Mouse (Mus musculus) right cerebral cortex, adult 2 months (tissue): ENCODE results near the gene Enpp4.
A peak's percentile ranks its signal among the peaks of the same experiment; 100 is the strongest.

Source experiments
- DNase-seq, 2 experiments: peaks; one replicate each; pipeline ENCODE4 v3.0.0; 2021 to 2022; ENCODE audit warnings: low spot score in 2 of 2

Gene Enpp4

DNA sequence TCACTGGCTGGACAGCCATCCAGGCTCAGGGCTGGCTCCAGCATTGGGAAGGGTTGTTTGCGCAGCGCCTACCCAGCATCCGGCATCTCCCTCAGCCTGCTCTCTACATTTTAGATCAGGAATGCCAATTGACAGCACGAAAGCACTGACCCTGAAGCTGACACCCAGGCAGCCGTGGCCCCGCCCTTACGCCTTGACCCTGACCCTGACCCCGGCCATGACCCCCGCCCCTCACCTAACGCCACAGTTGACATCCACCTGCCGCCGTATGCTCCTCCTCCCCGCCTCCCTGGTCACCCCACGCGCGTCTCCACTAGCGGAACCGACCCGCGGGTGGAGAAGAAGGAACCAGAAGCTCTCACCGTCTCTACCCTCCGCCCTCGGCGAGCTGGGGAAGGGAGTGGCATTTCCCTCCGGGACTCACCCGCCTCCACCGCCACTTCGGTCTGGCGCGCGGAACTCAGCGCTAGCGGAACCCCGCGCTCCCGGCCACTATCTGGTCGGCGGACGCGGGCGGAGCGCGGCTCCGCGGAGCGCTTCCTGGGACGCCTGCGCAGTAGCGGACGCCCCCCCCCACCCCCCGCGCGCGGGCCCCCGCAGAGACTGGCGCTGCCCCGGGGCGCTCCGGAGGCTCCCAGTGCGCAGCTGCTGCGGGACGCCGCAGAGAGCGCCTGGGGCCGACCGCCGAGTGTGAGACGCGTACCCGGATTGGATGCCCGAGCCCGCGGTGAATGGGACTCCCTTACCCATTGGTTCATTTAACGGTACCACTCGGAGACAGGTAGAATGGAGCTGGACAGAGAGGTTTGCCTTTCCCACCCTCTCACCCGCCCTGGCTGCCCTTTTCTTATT lies at the start of gene Enpp4:
Gene Enpp4 (minus strand): TSS at position 523 of the 852 bp plus-strand sequence.
- DNase-seq: peak; percentile 92

DNA sequence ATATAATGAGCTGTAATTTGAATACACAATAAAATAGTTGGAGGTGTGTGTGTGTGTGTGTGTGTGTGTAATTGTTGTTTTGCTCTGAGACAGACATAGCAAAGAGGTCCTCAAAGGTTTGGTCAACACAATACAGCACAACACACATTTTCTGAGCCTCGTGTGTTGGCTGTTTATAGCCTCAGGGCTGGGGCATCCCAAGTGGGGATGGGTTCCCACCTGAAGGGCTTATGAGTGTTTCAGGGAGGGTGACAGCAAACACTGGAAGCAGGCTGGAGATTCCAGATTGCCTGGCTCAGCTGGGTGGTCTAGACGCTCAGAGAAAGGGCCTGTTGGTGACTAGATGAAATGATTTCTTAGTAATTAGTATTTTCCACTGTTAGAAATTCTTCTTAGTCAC lies 49.6 kb upstream of the Enpp4 start:
- DNase-seq: no peak

DNA sequence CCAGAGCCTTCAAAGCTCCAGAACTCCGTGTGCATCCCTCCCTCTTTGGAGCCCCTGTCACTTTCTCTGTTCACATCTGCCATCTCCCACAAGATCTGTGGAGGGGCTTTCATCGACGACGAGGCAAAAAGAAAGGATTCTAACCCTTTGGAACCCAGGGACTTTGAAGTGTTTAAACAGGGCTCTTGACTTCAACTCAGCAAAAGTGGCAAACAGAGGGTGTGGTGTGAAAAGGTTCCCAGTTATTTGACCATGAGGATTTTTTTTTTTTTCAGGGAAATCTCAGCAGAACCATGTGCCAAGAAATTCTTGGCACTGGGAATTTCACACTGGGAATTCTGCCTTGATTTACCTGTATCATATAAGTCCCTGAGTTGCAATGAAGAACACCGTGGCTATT lies 48.3 kb upstream of the Enpp4 start:
- DNase-seq: no peak

DNA sequence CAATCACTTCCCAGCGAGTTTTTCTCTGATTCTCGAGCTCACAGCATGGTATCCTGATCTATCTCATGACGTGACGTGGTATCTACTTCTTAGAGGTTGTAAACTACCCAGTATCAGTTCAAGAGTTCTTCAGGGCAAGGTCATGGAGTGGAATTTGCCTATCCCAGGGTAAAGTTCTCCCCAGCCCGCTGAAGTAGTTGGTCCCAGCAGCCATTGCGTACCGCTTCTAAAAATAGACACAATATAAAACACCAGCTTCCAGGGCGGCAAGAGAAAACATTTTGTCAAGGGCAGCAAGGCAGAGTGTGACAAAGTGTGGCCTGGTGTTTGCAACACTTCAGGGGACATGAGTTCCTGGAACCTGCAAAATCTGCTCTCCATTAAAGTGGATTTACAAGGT lies 46.3 kb upstream of the Enpp4 start:
- DNase-seq: no peak

DNA sequence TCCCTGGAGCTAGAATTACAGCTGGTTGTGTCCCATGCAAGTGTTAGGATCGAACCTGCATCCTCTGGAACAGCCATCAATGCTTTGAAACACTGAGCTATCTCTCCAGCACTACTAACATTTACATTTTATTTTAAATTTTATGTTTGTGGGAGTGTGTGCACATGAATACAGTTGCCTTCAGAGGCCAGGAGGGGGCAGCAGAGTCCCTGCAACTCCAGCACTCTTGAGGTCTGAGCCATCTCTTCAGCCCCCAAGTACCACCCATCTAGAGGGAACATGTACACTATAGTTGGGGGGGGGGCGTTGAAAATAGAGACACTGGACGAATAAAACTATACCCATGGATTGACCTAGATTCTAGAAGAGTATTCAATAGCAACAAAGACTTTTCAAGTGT lies 45.5 kb upstream of the Enpp4 start:
- no peak for DNase-seq

DNA sequence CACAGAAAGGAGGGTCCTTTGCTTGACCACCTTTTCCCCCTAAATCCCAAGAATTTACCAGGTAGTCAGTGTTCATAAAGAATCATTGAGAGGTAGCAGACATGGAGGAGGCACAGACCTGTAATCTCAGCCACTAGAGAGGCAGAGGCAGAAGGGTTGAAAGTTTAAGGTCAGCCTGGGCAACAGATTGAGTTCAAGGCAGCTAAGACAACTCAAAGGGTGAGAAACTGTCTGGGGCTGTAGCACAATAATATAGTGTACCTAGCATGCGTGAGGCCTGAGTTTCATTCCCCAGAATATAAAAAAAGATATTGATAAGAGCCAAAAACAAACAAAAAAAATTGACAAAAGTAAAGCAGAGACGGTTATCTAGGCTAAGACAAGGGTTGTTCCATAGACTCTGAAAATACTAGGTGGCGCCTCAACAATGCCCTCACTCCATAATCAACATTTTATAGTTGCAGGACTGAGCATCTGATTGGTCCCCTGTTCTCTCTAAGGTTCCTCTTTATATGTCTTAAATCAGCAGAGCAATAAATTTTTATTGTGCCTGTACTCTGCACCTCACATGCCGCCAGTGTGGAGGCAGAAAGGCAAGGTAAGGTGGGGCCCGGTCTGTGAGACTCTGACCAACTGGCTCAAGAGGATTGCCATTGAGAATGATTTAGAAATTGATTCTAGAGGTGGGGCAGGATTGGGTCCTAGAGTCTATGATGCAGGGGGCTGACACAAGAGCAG lies 42.7 kb upstream of the Enpp4 start:
- no peak for DNase-seq

DNA sequence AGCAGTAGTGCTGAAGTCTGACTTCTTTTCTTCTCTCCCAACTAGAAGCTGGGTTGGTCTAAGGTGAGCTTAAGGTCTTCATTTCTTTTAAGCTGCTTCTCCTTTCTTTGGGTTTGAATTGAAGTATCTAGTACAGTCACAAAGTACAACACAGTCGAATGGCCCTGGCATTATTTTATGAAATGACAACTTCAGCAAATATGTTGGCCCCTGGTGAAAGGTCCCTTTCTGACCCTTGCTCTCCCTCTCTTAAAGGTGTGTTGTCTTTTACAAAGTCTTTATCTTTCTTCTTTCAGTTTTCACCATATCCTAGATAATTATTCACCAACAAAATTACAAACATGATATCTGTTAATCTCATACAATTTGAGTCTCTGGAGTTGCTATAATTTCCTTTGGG lies 40.2 kb upstream of the Enpp4 start:
- DNase-seq: no peak

DNA sequence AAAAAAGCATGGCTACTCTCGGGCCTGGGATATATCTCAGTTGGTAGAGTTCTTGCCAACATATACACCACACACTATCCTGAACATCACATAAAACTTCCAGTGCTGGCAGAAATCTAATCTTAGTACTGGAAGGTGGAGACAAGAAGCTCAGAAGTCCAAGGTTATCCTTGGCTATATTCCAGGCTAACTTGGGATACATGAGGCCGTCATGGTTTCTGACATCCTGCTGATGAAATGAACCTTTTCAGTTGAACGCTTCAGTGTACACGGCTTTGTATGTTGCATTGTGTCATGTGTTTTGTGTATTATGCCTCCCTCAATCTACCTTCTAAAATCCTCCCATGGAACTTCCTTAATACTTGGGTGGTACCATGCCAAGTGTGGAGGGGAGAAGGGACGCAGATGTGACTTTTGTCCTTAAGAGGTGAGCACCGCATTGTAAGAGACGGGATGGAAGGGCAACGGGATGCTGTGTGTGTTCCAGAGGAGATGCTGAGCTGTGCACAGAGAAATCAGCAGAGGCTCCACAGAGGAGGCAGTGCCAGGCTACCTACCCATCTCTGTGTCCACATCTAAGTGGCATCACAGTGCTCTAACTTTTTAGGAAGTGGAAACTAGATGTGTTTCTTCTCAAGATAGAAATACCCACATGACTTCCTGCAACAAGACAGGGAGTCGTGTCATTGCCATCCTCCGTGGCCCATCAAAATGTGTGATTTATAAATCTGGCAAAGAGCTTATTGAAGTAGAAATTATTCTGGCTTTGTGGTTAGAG lies 31.4 kb upstream of the Enpp4 start:
- no peak for DNase-seq

DNA sequence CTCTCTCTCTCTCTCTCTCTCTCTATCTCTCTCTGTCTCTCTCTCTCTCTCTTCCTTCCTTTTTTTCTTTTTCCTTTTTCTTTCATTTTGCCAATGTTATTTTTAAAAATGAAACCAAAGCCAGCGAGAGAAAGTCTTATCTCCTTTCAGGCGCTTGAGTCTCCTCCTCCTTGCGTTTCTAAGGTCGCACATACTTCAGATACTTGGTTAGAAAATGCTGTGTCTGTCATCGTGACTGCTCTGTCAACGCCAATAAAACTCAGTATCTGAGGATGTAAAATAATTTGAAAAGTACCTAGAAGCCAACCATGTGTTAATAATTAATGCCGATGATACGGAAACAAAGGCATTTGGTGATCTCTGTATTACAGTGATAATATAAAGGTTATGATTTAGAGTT lies 30.4 kb upstream of the Enpp4 start:
- no peak for DNase-seq

DNA sequence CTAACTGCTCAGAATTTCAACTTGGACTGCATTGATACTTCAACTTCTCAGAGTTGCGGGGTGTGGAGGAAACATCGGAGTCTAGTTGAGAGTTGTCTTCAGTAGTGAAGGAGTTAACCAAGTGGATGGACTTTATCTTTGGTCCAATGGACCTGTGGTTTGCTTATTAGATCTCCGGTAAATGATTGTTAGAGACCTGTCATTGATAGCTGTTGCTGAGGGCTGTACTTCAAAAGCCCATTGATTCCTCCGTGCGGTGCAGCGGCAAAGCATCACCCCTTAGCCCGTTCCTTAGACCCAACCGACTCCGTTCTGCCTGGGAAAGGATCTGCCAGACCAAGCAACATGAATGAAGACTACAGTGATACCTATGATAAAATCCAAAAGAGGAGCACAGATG lies 28.9 kb upstream of the Enpp4 start:
- no peak for DNase-seq

DNA sequence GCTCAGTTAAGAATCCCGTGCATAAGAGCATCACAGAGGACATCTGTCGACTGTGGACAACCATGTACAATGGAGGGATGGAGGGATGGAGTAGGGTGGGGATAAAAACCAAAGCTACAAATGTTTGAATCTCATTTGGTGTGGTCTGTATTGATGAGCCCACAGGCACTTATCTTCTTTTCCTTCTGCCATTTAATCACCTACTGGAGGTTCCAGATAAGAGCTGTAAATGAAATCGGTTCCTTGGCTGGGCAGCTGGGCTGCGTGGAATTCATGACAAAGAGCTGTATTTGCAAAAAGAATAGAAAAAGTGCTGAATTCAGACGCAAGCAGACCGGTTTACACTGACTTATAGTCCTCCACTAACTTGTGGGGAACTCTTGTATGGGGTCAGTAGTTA lies 28.5 kb upstream of the Enpp4 start:
- DNase-seq: no peak

DNA sequence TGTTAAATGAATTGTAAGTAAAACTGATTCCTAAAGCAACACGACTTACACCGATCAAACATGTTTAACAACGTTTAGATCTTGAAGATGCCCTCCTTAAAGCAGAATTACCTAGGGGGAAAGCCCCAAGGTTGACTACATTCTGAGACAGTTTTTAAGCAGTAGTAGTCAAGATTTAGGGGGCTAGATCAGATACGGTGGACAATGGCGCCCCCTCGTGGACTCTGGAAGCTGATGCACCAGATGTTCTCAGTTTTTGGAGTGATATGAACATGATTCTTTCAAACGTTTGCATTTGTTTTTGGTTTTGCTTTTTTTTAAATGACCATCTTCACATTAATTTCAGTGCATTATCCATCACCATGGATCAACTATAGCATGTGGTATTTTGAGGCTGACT lies 24.8 kb upstream of the Enpp4 start:
- DNase-seq: peak; percentile 73 to 80

DNA sequence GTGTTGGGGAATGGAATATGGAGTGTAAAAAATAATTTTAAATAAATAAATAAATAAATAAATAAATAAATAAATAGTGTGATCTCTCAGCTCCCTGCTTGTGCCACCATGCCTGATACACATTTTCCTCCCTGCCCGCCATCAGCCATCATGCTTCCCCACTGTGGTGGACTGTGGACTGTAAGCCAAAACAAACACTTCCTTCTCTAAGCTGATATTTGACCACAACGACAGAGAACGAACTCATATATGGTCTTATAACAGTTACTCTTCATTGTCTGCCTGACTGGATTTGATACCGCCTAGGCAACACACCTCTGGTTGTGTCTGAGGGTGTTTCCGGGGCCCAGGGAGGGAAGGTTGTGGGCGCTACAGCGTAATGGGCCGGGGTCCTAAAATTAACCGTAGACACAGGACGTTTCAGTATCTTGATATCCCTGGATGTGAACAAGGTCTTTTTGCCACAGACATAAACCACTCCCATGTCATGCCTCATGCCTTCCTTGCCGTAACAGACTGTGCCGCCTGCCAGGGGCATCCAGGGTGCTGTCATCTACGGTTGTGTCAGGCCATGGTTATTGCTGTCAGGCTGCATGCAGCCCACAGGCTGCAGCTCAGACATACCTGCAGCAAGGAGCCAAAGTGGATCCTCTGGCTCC lies 23.6 kb upstream of the Enpp4 start:
- DNase-seq: no peak

DNA sequence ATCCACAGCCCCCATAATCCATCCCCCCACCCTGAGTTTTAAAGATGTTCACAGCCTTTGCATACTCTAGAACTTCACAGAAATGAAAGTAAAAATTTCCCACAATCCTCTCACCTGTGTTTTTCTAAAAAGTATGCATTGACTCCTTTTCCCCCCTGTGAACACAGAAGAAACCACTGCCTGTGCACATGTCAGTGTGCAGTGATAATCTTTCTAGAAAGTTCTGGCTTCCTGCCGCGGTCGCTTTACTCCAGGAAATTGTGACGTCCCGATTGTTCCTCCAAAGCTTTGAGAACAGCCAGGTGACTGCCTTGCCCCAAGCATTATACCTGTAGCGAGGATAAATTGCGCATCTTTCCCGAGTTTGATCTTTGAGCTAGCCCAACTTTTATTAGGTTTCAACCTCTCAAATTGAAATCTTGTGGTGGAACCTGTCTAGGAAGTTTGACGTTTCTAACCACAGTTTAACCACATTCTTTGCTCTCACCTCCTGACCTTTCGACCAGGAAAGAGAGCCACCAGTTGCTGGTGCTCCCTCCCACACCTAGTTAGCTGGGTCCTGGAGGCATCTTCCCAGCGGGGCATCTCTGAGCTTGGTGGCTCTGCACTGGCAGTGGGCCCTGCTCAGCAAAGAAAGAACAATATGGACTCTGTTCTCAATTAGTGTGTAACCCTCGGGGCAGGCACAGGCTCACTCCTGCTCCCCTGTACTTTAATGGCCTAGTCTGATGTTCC lies 15.9 kb upstream of the Enpp4 start:
- no peak for DNase-seq

DNA sequence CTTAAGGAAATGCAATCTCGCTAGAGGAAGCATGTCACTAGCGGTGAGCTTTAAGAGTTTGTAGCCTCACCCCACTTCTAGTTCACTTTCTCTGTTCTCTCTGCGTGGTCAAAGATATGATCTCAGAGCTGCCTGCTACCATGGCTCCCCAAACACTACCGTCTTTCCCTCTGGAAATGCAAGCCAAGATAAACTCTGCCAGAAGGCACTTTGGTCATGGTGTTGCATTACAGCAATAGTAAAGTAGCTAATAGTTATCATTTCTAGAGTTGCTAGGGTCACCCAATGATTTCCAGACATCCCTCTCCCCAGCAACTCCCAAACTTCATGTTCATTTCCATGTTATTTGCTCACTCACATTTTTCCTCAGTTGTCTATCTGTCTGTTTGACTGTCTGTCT lies 12.6 kb upstream of the Enpp4 start:
- no peak for DNase-seq

DNA sequence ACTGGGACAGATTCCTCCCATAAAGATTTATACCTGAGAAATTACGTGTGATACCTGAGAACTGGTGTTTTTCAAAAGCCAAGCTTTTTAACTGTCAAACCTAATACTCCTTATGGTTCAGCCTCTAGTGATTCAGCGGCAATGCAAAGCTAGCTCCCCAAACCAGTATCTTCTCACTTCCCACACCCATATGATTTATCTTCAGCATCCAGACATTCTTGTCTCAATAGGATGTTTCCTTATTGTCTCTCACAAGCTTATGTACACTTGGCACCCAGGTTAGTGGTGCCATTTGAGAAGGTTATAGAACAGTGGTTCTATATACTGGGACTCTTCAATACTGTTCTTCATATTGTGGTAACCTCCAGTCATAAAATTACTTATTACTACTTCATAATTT lies 12.1 kb upstream of the Enpp4 start:
- no peak for DNase-seq

DNA sequence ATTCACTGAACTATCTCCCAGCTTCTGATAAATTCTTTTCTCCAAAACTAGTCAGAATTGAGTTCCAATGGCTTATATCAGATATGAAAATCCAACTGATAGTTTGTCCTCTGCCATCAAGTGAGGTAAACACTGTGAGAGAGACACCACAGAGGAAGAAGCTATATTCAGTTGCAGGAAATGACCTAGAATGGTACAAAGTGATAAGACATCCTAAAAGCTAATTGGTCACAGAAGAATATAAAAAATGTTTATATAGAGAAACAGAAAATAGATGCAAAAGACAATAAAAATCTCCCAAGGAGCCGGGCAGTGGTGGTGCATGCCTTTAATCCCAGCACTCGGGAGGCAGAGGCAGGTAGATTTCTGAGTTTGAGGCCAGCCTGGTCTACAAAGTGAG lies 11.0 kb upstream of the Enpp4 start:
- no peak for DNase-seq

DNA sequence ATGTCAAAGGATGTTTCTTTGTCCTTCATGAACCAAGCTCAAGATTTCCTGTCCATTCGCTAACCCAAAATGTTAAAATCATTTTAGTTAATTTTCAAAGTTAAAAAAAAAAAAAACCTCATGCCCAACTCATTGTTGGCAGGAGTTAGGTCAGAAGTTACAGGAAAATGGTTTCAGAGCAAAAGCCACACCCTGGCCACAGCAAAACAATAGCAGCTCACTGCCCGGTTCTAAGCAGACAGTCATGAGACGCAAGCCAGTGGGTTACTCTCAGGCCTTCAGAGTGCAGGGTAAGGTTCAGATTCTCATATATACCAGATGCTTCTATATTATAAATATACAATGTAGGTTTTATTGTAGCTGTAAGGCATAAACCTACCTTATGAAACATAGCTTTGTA lies 2.7 kb upstream of the Enpp4 start:
- no peak for DNase-seq

DNA sequence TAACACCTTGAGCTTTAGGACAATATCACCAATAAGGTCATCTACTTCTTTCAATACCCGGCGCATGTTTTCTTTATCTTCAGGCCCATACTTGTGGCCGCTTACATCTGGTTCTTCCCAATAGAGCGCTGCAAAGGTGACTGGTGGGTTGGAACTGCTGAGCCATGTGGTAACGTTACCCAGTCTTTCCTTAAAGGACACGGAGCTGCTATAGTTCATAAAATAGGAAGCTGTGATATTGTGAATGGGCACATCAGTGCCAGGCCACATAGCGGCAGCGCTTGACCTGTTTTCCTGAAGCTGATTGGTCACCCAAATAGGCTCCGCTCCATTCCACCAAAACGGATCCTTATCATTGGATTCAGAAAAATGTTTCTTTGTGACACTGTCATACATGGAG lies 3.6 kb downstream of the Enpp4 start:
- no peak for DNase-seq

DNA sequence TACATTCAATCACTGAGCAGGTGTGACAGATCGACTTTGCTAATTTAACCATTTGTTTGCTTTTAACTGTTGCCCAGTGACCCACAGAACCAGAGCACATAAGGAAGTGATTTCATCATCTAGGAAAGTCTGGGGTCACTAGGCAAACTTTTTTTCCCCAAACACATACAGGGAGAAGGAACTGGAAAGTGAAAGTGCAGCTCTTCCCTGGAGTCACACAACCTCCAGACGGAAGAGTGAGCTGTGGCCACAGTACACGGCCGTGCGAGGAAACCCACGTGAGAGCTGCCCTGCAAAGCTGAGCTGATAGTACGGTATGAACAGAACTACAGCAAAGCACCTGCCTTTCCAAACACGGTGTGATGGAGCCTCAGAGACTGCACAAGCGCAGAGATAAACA lies 4.7 kb downstream of the Enpp4 start:
- no peak for DNase-seq

DNA sequence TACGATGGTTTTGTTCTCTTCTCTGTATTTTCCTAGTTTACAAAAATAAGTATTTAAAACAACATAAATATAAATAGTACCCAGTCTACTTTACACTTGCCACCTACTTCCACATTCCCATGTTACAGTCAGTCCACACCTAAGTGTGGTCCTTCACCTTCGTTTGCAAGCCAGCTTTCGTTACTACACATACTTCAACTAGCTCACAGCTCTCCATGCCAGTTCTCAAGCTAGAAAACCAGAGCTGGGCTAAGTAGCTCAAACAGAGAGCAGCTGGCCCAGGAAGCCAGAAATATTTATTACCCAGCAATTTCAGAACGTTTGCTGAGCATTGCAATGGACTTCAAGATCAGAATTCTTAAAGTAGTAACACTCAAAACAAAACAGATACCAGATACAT lies 5.1 kb downstream of the Enpp4 start:
- DNase-seq: no peak
